Mouse (Mus musculus): ENCODE results near the gene Hsp90ab1.
A peak's percentile ranks its signal among the peaks of the same experiment; 100 is the strongest.

Gene Hsp90ab1

GRCm38 (mm10) chr17:45538394-45538793 is 34.7 kb downstream of the Hsp90ab1 start:
- no peak for DNase-seq

- no peak for DNase-seq
Measured at GRCm38 (mm10) chr17:45536264-45536663, 36.8 kb downstream of the Hsp90ab1 start.

GRCm38 (mm10) chr17:45532896-45533295 is 40.2 kb downstream of the Hsp90ab1 start:
- DNase-seq: no peak

GRCm38 (mm10) chr17:45530346-45530782 is 42.7 kb downstream of the Hsp90ab1 start:
- peak; percentile 88 for DNase-seq

GRCm38 (mm10) chr17:45526571-45526970 is 46.5 kb downstream of the Hsp90ab1 start:
- DNase-seq: peak in 1 of 2 experiments; percentile 50

- DNase-seq: no peak
Measured at GRCm38 (mm10) chr17:45524961-45525360, 48.1 kb downstream of the Hsp90ab1 start.

GRCm38 (mm10) chr17:45523263-45523662 is 49.8 kb downstream of the Hsp90ab1 start, which contains the start of gene Tcte1:
Gene Tcte1, plus strand, starts transcription at chr17:45523434.
- no peak for DNase-seq

GRCm38 (mm10) chr17:45520136-45520535 is 52.9 kb downstream of the Hsp90ab1 start:
- no peak for DNase-seq

GRCm38 (mm10) chr17:45518766-45519475 is 54.1 kb downstream of the Hsp90ab1 start:
- peak; percentile 89 to 92 for DNase-seq
